Mouse (Mus musculus) heart, postnatal 36 days (tissue): ENCODE data around the gene Lypd6b. TPM values are rescaled to one million over a fixed set of nuclear protein-coding genes. Genes with fewer than 3 reads are reported as not detected.

Experiments used
- total RNA-seq, 2 experiments: library from RNA; stranded (reverse); gene quantifications; 2 replicates each; pipeline ENCODE4 v1.2.3; 2021

Gene Lypd6b
- total RNA-seq, 2 experiments from 2014 or later, result not detected

Other genes starting within 250 kb of the Lypd6b start
- 1 to 10 TPM in 1 of 2 experiments, under 1 TPM in 1; 0.24 to 1.1 TPM for gene Kif5c, start 168.4 kb upstream of the Lypd6b start, total RNA-seq